Mouse (Mus musculus) common myeloid progenitor, adult 5-6 weeks (primary cell): ENCODE results near the gene Stxbp5. TPM values are rescaled to one million over a fixed set of nuclear protein-coding genes. Genes with fewer than 3 reads are reported as not detected.

Source experiments
- ATAC-seq: replicated peaks from 2 replicates; pipeline ENCODE4 v1.8.0; 2016; ENCODE audit warnings: low read depth, mild to moderate bottlenecking, moderate TSS enrichment, inconsistent platforms; ENCODE audit not compliant: poor library complexity, severe bottlenecking
- total RNA-seq: library from RNA; stranded (forward); fragments of 200-1000, 187-1606 nt; gene quantifications from 2 replicates; pipeline ENCODE4 v1.2.3, GENCODE M21; 2017

The Stxbp5 gene
- total RNA-seq, 1 experiment from 2014 or later, result 51.8 TPM

- no peak for ATAC-seq
Observed at GRCm38 (mm10) chr10:9860022-9860421, 40.9 kb downstream of the Stxbp5 start.

DNA sequence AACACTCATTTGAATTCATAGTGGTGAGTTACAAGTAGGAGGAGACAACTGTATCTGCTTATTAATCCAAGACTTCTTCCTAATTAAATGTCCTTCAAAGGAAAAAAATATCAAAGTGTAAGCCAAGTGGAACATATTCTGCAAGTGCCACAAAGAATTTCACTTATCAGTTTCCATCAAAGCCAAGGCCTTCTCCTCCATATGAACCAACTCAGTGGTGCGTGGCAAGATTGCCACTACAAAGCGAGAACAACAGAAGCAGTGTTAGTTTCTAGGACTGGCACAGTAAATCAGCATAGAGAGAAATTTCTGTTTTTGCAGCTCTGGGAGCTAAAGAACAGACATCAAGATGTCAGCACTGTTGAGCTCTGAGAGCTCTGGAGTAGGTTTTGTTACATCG lies 41.4 kb downstream of the Stxbp5 start:
- no peak for ATAC-seq

DNA sequence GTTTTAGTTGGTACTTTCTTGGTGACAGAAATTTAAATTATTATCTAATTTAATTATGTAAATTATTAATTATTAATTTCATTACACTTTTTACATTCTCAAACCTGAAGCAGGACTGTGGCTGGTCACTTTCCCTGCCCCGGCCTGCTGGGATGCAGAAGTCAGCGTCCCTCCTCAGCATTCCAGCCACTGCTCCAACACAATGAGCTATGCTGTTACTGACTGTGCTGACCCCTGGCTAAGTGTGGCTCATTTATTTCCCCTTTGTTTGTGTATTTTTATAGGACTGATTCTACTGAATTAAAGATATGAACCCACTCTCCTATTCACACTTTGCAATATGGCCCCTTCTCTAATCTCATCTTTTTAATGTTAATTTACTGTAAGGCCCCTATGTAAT lies 43.0 kb downstream of the Stxbp5 start:
- no peak for ATAC-seq

- ATAC-seq, result no peak
Observed at GRCm38 (mm10) chr10:9856792-9857191, 44.1 kb downstream of the Stxbp5 start.

GRCm38 (mm10) chr10:9846408-9846807 lies 54.5 kb downstream of the Stxbp5 start:
- ATAC-seq, result no peak

DNA sequence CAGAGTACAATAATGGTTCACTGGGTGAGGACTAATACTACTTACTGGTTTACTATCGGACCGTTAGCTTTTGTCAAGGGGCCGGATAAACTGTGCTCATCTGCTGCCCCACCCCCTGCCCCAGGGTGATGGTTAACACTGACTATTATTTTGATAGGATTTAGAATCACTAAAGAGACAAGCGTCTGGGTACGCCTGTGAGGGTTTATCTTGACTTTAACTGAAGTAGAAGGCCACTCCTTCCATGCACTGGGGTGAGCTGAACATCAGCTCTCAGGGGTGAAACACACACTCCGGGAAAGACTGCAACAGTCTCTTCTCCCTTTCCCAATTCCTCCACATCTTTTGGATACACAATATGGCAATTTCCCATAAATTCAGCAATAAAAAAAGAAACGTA lies 61.5 kb downstream of the Stxbp5 start:
- no peak for ATAC-seq

GRCm38 (mm10) chr10:9834986-9835385 lies 65.9 kb downstream of the Stxbp5 start:
- ATAC-seq, result no peak

DNA sequence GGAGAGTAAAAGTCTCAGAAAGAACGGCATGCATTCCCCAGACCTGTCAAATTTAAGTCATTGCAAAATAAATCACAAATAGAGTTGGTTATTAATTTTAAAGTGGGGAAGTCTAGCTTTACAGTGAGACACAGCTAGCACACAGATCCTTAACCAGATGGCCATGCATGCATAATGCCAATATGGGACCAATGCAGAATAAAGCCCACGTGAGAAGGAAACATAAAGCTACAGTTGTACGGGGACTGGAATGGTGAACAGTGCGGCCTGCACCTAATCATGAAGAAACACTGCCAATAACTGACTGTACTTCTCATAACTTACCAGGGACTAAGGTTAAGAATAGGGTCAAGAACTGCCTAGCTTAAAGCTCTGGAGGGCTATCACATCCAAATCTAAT lies 67.9 kb downstream of the Stxbp5 start:
- ATAC-seq, result no peak

GRCm38 (mm10) chr10:9829744-9830143 lies 71.1 kb downstream of the Stxbp5 start:
- no peak for ATAC-seq

DNA sequence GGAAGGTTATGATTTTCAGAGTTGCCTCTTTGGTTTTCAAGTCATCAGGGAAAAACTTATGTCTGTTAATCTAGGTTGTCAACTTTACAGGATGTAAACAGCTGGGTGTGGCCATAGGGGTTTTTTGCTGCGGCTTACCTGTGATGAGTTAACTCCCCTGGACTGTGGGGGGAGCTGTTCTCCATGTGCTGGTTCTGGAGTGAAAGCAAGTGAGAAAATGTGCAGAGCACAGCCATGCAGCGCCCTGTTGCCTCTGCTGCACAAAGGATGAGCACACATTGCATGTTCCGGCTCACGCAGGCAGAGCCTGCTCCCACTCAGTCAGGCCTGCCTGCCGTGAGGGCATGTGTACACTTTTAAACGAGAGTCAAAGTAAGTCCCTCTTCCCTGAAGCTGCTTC lies 79.6 kb downstream of the Stxbp5 start:
- ATAC-seq, result 0 out of 2 replicates have a peak, but pooled peaks have one; percentile 25

- ATAC-seq, result no peak
Observed at GRCm38 (mm10) chr10:9818574-9818973, 82.3 kb downstream of the Stxbp5 start.

DNA sequence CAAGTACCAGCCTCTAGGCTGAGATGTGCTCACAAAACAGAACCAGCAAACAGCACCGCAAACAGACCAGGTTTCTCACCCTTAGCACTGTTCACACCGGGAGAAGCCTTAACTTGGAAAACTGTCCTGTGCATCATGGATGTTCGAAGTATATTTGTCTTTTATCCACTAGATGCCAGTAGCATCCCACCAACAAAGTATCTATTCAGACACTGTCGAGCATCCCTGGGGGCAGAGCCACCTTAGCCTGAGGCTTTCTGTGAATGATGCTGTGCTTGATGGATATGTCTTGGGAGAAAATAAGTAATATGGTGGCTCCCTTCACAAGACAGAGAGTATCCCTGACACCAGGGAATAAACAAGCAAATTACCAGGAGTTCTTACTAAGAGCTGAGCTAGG lies 87.0 kb downstream of the Stxbp5 start:
- peak; percentile 54; the same call in 1 of the 2 replicates for ATAC-seq

- ATAC-seq, result no peak
Observed at GRCm38 (mm10) chr10:9807596-9807995, 93.3 kb downstream of the Stxbp5 start.

DNA sequence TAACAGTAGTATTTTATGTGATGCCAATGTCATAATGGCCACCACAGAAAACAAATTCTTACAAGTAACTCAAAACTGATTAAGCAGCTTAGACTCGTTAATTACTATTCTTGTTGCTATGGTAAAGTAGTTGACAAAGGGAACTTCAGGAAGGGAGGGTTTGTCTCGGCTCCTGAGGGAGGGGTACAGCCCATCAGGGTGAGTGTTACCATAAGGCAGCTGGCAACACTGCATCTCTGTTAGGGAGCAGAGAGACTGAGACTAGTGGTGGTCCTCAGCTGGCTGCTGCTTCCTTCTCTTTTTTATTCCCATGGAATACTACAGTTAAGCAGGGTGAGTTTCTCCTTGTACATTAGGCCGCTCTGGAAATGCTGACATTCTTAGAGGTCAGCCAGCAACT lies 95.5 kb downstream of the Stxbp5 start:
- no peak for ATAC-seq

- ATAC-seq, result no peak
Observed at GRCm38 (mm10) chr10:9803126-9803525, 97.8 kb downstream of the Stxbp5 start.

- ATAC-seq, result no peak
Observed at GRCm38 (mm10) chr10:9801571-9801970, 99.3 kb downstream of the Stxbp5 start.

DNA sequence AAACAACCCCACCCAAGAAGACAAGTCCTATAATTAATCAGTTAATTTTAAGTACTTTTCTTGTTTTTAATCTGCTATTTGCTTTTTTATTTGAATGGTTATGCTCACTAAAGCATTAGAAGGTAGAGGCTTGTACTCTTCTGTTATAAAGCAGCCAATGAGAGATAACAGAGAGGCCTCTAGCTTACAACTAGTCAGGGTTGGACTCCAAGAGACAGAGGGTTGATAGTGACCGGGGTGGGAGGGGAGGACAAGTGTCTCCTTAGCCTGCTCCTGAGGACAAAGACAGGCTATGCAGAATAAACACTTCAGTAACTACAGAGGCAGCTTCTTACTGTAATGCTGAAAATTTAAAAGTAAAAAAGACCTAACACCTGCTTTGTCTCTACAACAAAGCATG lies 101.8 kb downstream of the Stxbp5 start:
- ATAC-seq, result no peak

GRCm38 (mm10) chr10:9796429-9796828 lies 104.5 kb downstream of the Stxbp5 start:
- no peak for ATAC-seq

DNA sequence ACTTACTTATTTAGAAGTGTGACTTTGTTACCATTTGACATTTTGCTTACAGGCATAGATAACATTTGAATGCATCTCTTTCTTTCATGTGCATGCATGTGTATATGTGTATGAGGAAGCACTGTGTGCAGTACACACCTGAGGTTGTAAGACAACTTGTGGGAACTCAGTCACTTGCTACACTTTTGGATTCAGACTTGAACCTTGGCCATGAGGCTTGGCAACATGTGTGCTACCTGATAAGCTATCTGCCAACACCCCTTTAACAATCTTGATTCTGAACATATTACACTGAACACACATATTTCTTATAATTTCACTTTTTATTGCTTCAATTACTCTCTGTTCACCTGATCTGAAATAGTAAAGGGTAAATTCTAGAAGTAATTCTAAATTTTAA lies 106.5 kb downstream of the Stxbp5 start:
- no peak for ATAC-seq

DNA sequence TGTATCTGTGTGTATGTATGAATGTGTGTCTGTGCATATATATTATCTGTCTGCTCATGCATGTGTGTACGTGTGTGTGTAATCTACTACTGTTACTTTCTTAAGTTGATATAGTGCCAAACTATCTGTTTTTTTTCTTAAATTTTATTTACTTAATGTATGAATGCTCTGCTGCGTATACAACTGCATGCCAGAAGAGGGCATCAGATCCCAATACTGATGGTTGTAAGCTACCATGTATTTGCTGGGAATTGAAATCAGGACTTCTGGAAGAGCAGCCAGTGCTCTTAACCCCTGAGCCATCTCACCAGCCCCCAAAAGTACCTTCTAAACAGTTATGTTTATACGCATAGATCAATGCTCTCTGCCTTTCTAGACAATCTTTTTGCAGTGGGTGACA lies 109.9 kb downstream of the Stxbp5 start:
- no peak for ATAC-seq

GRCm38 (mm10) chr10:9786461-9786860 lies 114.4 kb downstream of the Stxbp5 start:
- ATAC-seq, result no peak

DNA sequence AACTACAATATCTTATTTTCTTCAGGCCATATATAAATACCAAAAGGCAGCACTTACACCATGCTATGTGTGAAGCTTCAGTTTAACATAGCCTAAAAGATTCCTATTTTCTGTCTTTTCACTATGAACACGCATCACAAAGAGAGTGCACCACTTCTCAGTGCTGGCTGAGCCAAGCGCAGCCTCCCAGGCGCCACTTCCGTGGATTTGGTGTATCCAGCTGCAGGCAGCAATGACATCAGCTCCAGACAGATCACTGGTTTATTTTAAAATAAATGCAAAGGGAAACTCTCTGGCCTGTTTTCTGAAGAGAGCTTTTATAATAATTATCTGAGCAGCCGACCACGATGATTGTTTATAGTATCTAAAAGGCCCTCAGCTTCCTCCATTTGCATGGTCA lies 115.2 kb downstream of the Stxbp5 start:
- no peak for ATAC-seq

GRCm38 (mm10) chr10:9779864-9780263 lies 121.0 kb downstream of the Stxbp5 start:
- no peak for ATAC-seq
